Mouse (Mus musculus): ENCODE results near the gene Npff. TPM values are rescaled to one million over a fixed set of nuclear protein-coding genes. Genes with fewer than 3 reads are reported as not detected.

Npff gene
- polyA plus RNA-seq (2015; fragmentation: Nextera tagmentation; extraction: Ambion mirVana) = 0.63 and 1.1 TPM in 2 replicates

- Histone ChIP-seq H3K9me3 (replicated peaks) (no peaks in the 10 kb centered on the region), H3K4me2 (no peak within 1 kb of the TSS), H3K27ac (replicated peaks) (no peak within 1 kb of the TSS), H3K36me3 (replicated peaks) (peaks cover 62% of the 10 kb centered on the region), H3K4me1 (replicated peaks) (peaks cover 16% of the 10 kb centered on the region), H3K4me3 (replicated peaks) (no peak within 1 kb of the TSS), H3K27me3 (no peaks in the 10 kb centered on the region), H3K9ac (no peak within 1 kb of the TSS)
- WGBS (ENCODE audit: insufficient replicate concordance) = 2% methylated on average over 3 of the region's 3 CpGs
- ATAC-seq (ENCODE audit: insufficient read depth) = no peak
Measured at GRCm38 (mm10) chr15:102524892-102525485, at the start of gene Npff. TSS of gene Npff (minus strand) at chr15:102524942.

GRCm38 (mm10) chr15:102572081-102572480 lies 47.3 kb upstream of the Npff start:
- no peak overlapping the region for H3K9ac ChIP-seq
- no peaks in the 10 kb centered on the region for H3K9me3 ChIP-seq (replicated peaks)
- no peaks in the 10 kb centered on the region for H3K27me3 ChIP-seq
- H3K4me3 ChIP-seq (replicated peaks) = no peak overlapping the region
- H3K4me1 ChIP-seq (replicated peaks) = no peaks in the 10 kb centered on the region
- no peak for ATAC-seq (ENCODE audit: insufficient read depth)
- H3K4me2 ChIP-seq = no peak overlapping the region
- H3K27ac ChIP-seq (replicated peaks) = no peak overlapping the region
- no peaks in the 10 kb centered on the region for H3K36me3 ChIP-seq (replicated peaks)
- WGBS (ENCODE audit: insufficient replicate concordance) = 76% methylated on average over 3 of the region's 3 CpGs

- no peaks in the 10 kb centered on the region for H3K9me3 ChIP-seq (replicated peaks)
- no peak overlapping the region for H3K27ac ChIP-seq (replicated peaks)
- no peak overlapping the region for H3K4me2 ChIP-seq
- no peak for ATAC-seq (ENCODE audit: insufficient read depth)
- peaks cover 3% of the 10 kb centered on the region; the same call in 1 of the 2 replicates for H3K36me3 ChIP-seq (replicated peaks)
- 63% methylated on average over 2 of the region's 2 CpGs for WGBS (ENCODE audit: insufficient replicate concordance)
- H3K4me1 ChIP-seq (replicated peaks) = no peaks in the 10 kb centered on the region
- H3K9ac ChIP-seq = no peak overlapping the region
- no peaks in the 10 kb centered on the region for H3K27me3 ChIP-seq
- no peak overlapping the region for H3K4me3 ChIP-seq (replicated peaks)
Measured at GRCm38 (mm10) chr15:102567849-102568248, 43.1 kb upstream of the Npff start.

GRCm38 (mm10) chr15:102563681-102564080 lies 38.9 kb upstream of the Npff start:
- H3K36me3 ChIP-seq (replicated peaks) = peaks cover 19% of the 10 kb centered on the region; the same call in 1 of the 2 replicates
- no peak overlapping the region for H3K4me2 ChIP-seq
- H3K27ac ChIP-seq (replicated peaks) = no peak overlapping the region
- no peak overlapping the region for H3K9ac ChIP-seq
- no peaks in the 10 kb centered on the region for H3K4me1 ChIP-seq (replicated peaks)
- ATAC-seq (ENCODE audit: insufficient read depth) = no peak
- no peaks in the 10 kb centered on the region for H3K27me3 ChIP-seq
- H3K4me3 ChIP-seq (replicated peaks) = no peak overlapping the region
- H3K9me3 ChIP-seq (replicated peaks) = no peaks in the 10 kb centered on the region
- WGBS (ENCODE audit: insufficient replicate concordance) = 78% methylated on average over 5 of the region's 5 CpGs

- no peak overlapping the region for H3K9ac ChIP-seq
- no peak overlapping the region for H3K4me2 ChIP-seq
- no peak overlapping the region for H3K4me3 ChIP-seq (replicated peaks)
- no peak for ATAC-seq (ENCODE audit: insufficient read depth)
- 76% methylated on average over 3 of the region's 3 CpGs for WGBS (ENCODE audit: insufficient replicate concordance)
- H3K27me3 ChIP-seq = no peaks in the 10 kb centered on the region
- H3K9me3 ChIP-seq (replicated peaks) = no peaks in the 10 kb centered on the region
- no peaks in the 10 kb centered on the region for H3K4me1 ChIP-seq (replicated peaks)
- peaks cover 19% of the 10 kb centered on the region; the same call in 1 of the 2 replicates for H3K36me3 ChIP-seq (replicated peaks)
- H3K27ac ChIP-seq (replicated peaks) = no peak overlapping the region
Measured at GRCm38 (mm10) chr15:102563061-102563460, 38.3 kb upstream of the Npff start.

- no peak overlapping the region for H3K9ac ChIP-seq
- 88% methylated on average over 1 of the region's 1 CpGs for WGBS (ENCODE audit: insufficient replicate concordance)
- H3K9me3 ChIP-seq (replicated peaks) = no peaks in the 10 kb centered on the region
- H3K36me3 ChIP-seq (replicated peaks) = peaks cover 19% of the 10 kb centered on the region; the same call in 1 of the 2 replicates
- H3K4me3 ChIP-seq (replicated peaks) = no peak overlapping the region
- no peaks in the 10 kb centered on the region for H3K27me3 ChIP-seq
- H3K27ac ChIP-seq (replicated peaks) = no peak overlapping the region
- no peak overlapping the region for H3K4me2 ChIP-seq
- no peaks in the 10 kb centered on the region for H3K4me1 ChIP-seq (replicated peaks)
- ATAC-seq (ENCODE audit: insufficient read depth) = no peak
Measured at GRCm38 (mm10) chr15:102562491-102562890, 37.7 kb upstream of the Npff start.

GRCm38 (mm10) chr15:102557580-102557979 lies 32.8 kb upstream of the Npff start:
- H3K4me3 ChIP-seq (replicated peaks) = no peak overlapping the region
- ATAC-seq (ENCODE audit: insufficient read depth) = no peak
- no peaks in the 10 kb centered on the region for H3K9me3 ChIP-seq (replicated peaks)
- H3K4me1 ChIP-seq (replicated peaks) = no peaks in the 10 kb centered on the region
- no peak overlapping the region for H3K27ac ChIP-seq (replicated peaks)
- no peak overlapping the region for H3K9ac ChIP-seq
- H3K4me2 ChIP-seq = no peak overlapping the region
- no peaks in the 10 kb centered on the region for H3K27me3 ChIP-seq
- peaks cover 60% of the 10 kb centered on the region for H3K36me3 ChIP-seq (replicated peaks)

- Histone ChIP-seq H3K4me1 (replicated peaks) (no peaks in the 10 kb centered on the region), H3K4me2 (no peak overlapping the region), H3K36me3 (replicated peaks) (peaks cover 69% of the 10 kb centered on the region), H3K27me3 (no peaks in the 10 kb centered on the region), H3K4me3 (replicated peaks) (no peak overlapping the region), H3K9me3 (replicated peaks) (no peaks in the 10 kb centered on the region), H3K9ac (no peak overlapping the region), H3K27ac (replicated peaks) (no peak overlapping the region)
- no peak for ATAC-seq (ENCODE audit: insufficient read depth)
- 79% methylated on average over 1 of the region's 1 CpGs for WGBS (ENCODE audit: insufficient replicate concordance)
Measured at GRCm38 (mm10) chr15:102555581-102555980, 30.8 kb upstream of the Npff start.

- WGBS (ENCODE audit: insufficient replicate concordance) = 76% methylated on average over 5 of the region's 5 CpGs
- Histone ChIP-seq H3K4me3 (replicated peaks) (no peak overlapping the region), H3K36me3 (replicated peaks) (peaks cover 69% of the 10 kb centered on the region), H3K27me3 (no peaks in the 10 kb centered on the region), H3K9me3 (replicated peaks) (no peaks in the 10 kb centered on the region), H3K4me2 (no peak overlapping the region), H3K27ac (replicated peaks) (no peak overlapping the region), H3K4me1 (replicated peaks) (no peaks in the 10 kb centered on the region), H3K9ac (no peak overlapping the region)
- no peak for ATAC-seq (ENCODE audit: insufficient read depth)
Measured at GRCm38 (mm10) chr15:102552599-102552998, 27.9 kb upstream of the Npff start.

GRCm38 (mm10) chr15:102547478-102547877 lies 22.7 kb upstream of the Npff start:
- Histone ChIP-seq H3K27me3 (no peaks in the 10 kb centered on the region), H3K9me3 (replicated peaks) (no peaks in the 10 kb centered on the region), H3K4me1 (replicated peaks) (no peaks in the 10 kb centered on the region), H3K4me3 (replicated peaks) (no peak overlapping the region), H3K4me2 (no peak overlapping the region), H3K27ac (replicated peaks) (no peak overlapping the region), H3K9ac (no peak overlapping the region), H3K36me3 (replicated peaks) (peaks cover 59% of the 10 kb centered on the region)
- 85% methylated on average over 3 of the region's 3 CpGs for WGBS (ENCODE audit: insufficient replicate concordance)
- ATAC-seq (ENCODE audit: insufficient read depth) = no peak

GRCm38 (mm10) chr15:102546677-102547427 lies 22.1 kb upstream of the Npff start:
- H3K4me1 ChIP-seq (replicated peaks) = no peaks in the 10 kb centered on the region
- peaks cover 58% of the 10 kb centered on the region for H3K36me3 ChIP-seq (replicated peaks)
- no peak overlapping the region for H3K4me2 ChIP-seq
- no peaks in the 10 kb centered on the region for H3K9me3 ChIP-seq (replicated peaks)
- ATAC-seq (ENCODE audit: insufficient read depth) = no peak
- no peaks in the 10 kb centered on the region for H3K27me3 ChIP-seq
- H3K4me3 ChIP-seq (replicated peaks) = no peak overlapping the region
- H3K27ac ChIP-seq (replicated peaks) = no peak overlapping the region
- 83% methylated on average over 3 of the region's 3 CpGs for WGBS (ENCODE audit: insufficient replicate concordance)
- no peak overlapping the region for H3K9ac ChIP-seq

Data from liver, embryonic 15.5 days (tissue).